Mouse (Mus musculus) testis, adult 2 months (tissue): ENCODE measurements around the gene Prr12.

Experiments used
- CTCF ChIP-seq: fragments of 200-500 bp; IDR thresholded peaks from 2 replicates; pipeline ENCODE4 v1.5.1; 2012; ENCODE audit warnings: low read depth, mild to moderate bottlenecking, inconsistent platforms, low read length, moderate library complexity; ENCODE audit not compliant: control insufficient read depth, insufficient read depth, insufficient replicate concordance
- POLR2A ChIP-seq: fragments of 200-500 bp; IDR thresholded peaks from 2 replicates; pipeline ENCODE4 v1.6.1; 2012; ENCODE audit warnings: low read depth, mild to moderate bottlenecking, inconsistent platforms, low read length, moderate library complexity; ENCODE audit not compliant: control insufficient read depth

GRCm38 (mm10) chr7:45092048-45092447 is 39.4 kb upstream of the Prr12 start, which contains the start of gene Rcn3:
- no peak for TF ChIP-seq CTCF
- no peak for TF ChIP-seq POLR2A
